Mouse (Mus musculus) ES-Bruce4 (cell line): ENCODE measurements around the gene Tanc1.

Experiments used
- CTCF ChIP-seq: IDR thresholded peaks from one replicate; pipeline ENCODE4 v1.8.1; 2011; ENCODE audit warnings: low read depth, low read length
- POLR2A ChIP-seq: IDR thresholded peaks from one replicate; pipeline ENCODE4 v1.8.1; 2011; ENCODE audit warnings: low read length; ENCODE audit not compliant: insufficient read depth

- TF ChIP-seq CTCF, result no peak
- TF ChIP-seq POLR2A, result no peak
Measured at GRCm38 (mm10) chr2:59768661-59769384, 157.0 kb downstream of the Tanc1 start.
